Mouse (Mus musculus): ENCODE results near the gene Ost4. TPM values are rescaled to one million over a fixed set of nuclear protein-coding genes. Genes with fewer than 3 reads are reported as not detected.

The Ost4 gene
- polyA plus RNA-seq, 1 experiment from 2014 or later, result 215 TPM

GRCm38 (mm10) chr5:30919831-30920614 lies 12.4 kb upstream of the Ost4 start:
- 71% methylated on average over 11 of the region's 11 CpGs for WGBS
- Histone ChIP-seq H3K4me2 (ENCODE audit: low read length) (no peak overlapping the region), H3K9me3 (replicated peaks; ENCODE audit: control insufficient read depth, low read length, poor library complexity, severe bottlenecking) (no peaks in the 10 kb centered on the region), H3K27ac (ENCODE audit: low read length) (peak overlapping the region; percentile 33; the same call in 1 of the 2 replicates), H3K4me1 (ENCODE audit: control insufficient read depth, insufficient read depth, low read length) (peaks cover 15% of the 10 kb centered on the region), H3K27me3 (ENCODE audit: control insufficient read depth, insufficient read depth, low read depth, low read length) (no peaks in the 10 kb centered on the region), H3K4me3 (ENCODE audit: low read depth, low read length) (no peak overlapping the region), H3K36me3 (ENCODE audit: control insufficient read depth, insufficient read depth, low read length) (no peaks in the 10 kb centered on the region), H3K9ac (ENCODE audit: low read depth, low read length) (no peak overlapping the region)
- ATAC-seq, result no peak

GRCm38 (mm10) chr5:30918691-30919090 lies 11.1 kb upstream of the Ost4 start:
- Histone ChIP-seq H3K27ac (ENCODE audit: low read length) (no peak overlapping the region), H3K4me2 (ENCODE audit: low read length) (no peak overlapping the region), H3K4me1 (ENCODE audit: control insufficient read depth, insufficient read depth, low read length) (peaks cover 15% of the 10 kb centered on the region), H3K27me3 (ENCODE audit: control insufficient read depth, insufficient read depth, low read depth, low read length) (no peaks in the 10 kb centered on the region), H3K9ac (ENCODE audit: low read depth, low read length) (0 out of 2 replicates have a peak overlapping the region, but pooled peaks have one; percentile 14), H3K4me3 (ENCODE audit: low read depth, low read length) (no peak overlapping the region), H3K9me3 (replicated peaks; ENCODE audit: control insufficient read depth, low read length, poor library complexity, severe bottlenecking) (no peaks in the 10 kb centered on the region), H3K36me3 (ENCODE audit: control insufficient read depth, insufficient read depth, low read length) (no peaks in the 10 kb centered on the region)
- ATAC-seq, result no peak
- 88% methylated on average over 8 of the region's 8 CpGs for WGBS

DNA sequence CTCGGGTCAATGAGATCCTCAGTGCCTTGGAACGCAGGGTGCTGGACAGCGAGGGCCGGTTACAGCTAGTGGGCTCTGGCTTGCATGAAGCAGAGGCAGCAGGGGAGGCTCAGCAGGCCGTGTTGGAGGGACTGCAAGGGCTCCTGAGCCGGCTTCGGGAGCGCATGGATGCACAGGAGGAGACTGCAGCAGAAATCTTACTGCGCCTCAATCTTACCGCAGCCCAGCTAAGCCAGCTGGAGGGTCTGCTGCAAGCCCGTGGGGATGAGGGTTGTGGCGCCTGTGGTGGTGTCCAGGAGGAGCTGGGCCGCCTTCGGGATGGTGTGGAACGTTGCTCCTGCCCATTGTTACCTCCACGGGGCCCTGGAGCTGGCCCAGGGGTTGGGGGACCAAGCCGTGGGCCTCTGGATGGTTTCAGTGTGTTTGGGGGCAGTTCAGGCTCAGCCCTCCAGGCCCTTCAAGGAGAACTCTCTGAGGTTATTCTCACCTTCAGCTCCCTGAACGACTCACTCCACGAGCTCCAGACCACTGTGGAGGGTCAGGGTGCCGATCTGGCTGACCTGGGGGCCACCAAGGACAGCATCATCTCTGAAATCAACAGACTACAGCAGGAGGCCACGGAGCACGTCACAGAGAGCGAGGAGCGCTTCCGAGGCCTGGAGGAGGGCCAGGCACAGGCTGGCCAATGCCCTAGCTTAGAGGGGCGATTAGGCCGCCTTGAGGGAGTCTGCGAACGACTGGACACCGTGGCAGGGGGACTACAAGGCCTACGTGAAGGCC lies 10.5 kb upstream of the Ost4 start:
- WGBS, result 84% methylated on average over 31 of the region's 31 CpGs
- Histone ChIP-seq H3K4me3 (ENCODE audit: low read depth, low read length) (no peak overlapping the region), H3K9me3 (replicated peaks; ENCODE audit: control insufficient read depth, low read length, poor library complexity, severe bottlenecking) (no peaks in the 10 kb centered on the region), H3K9ac (ENCODE audit: low read depth, low read length) (0 out of 2 replicates have a peak overlapping the region, but pooled peaks have one; percentile 14), H3K27ac (ENCODE audit: low read length) (no peak overlapping the region), H3K27me3 (ENCODE audit: control insufficient read depth, insufficient read depth, low read depth, low read length) (no peaks in the 10 kb centered on the region), H3K4me1 (ENCODE audit: control insufficient read depth, insufficient read depth, low read length) (peaks cover 15% of the 10 kb centered on the region), H3K4me2 (ENCODE audit: low read length) (no peak overlapping the region), H3K36me3 (ENCODE audit: control insufficient read depth, insufficient read depth, low read length) (no peaks in the 10 kb centered on the region)
- no peak for ATAC-seq

DNA sequence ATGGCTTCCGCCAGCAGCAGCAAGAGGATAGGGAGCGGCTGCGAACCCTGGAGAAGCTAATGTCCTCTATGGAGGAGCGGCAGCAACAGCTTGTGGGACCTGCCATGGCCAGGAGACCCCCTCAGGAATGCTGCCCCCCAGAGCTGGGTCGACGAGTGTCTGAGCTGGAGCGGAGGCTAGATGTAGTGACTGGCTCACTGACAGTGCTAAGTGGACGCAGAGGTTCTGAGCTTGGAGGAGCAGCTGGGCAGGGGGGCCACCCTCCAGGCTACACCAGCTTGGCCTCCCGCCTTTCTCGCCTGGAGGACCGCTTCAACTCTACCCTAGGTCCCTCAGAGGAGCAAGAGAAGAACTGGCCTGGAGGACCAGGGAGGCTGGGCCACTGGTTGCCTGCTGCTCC lies 9.8 kb upstream of the Ost4 start:
- Histone ChIP-seq H3K27me3 (ENCODE audit: control insufficient read depth, insufficient read depth, low read depth, low read length) (no peaks in the 10 kb centered on the region), H3K27ac (ENCODE audit: low read length) (no peak overlapping the region), H3K4me1 (ENCODE audit: control insufficient read depth, insufficient read depth, low read length) (peaks cover 10% of the 10 kb centered on the region), H3K4me2 (ENCODE audit: low read length) (no peak overlapping the region), H3K9ac (ENCODE audit: low read depth, low read length) (peak overlapping the region; percentile 30; the same call in 1 of the 2 replicates), H3K9me3 (replicated peaks; ENCODE audit: control insufficient read depth, low read length, poor library complexity, severe bottlenecking) (no peaks in the 10 kb centered on the region), H3K4me3 (ENCODE audit: low read depth, low read length) (no peak overlapping the region), H3K36me3 (ENCODE audit: control insufficient read depth, insufficient read depth, low read length) (no peaks in the 10 kb centered on the region)
- 94% methylated on average over 11 of the region's 11 CpGs for WGBS
- ATAC-seq, result no peak

DNA sequence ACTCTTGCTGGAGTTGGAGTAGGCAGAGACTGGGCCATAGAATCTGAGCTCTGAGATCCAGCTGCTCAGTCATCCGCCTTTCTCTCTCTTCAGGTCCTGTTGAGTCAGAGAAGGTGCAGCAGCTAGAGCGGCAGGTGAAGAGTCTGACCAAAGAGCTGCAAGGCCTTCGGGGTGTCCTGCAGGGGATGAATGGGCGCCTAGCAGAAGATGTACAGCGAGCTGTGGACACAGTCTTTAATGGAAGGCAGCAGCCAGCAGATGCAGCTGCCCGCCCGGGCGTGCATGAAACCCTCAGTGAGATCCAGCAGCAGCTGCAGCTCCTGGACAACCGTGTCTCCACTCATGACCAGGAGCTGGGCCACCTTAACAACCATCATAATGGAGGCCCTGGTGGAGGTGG lies 9.3 kb upstream of the Ost4 start:
- WGBS, result 94% methylated on average over 9 of the region's 9 CpGs

GRCm38 (mm10) chr5:30915974-30916433 lies 8.4 kb upstream of the Ost4 start:
- ATAC-seq, result peak; percentile 88
- 4% methylated on average over 7 of the region's 7 CpGs for WGBS
- no peaks in the 10 kb centered on the region for H3K9me3 ChIP-seq (replicated peaks; ENCODE audit: control insufficient read depth, low read length, poor library complexity, severe bottlenecking)
- no peak overlapping the region for H3K9ac ChIP-seq (ENCODE audit: low read depth, low read length)
- peak overlapping the region; percentile 28 for H3K4me2 ChIP-seq (ENCODE audit: low read length)
- peak overlapping the region; percentile 25; the same call in 1 of the 2 replicates for H3K27ac ChIP-seq (ENCODE audit: low read length)
- no peaks in the 10 kb centered on the region for H3K36me3 ChIP-seq (ENCODE audit: control insufficient read depth, insufficient read depth, low read length)
- peaks cover 4% of the 10 kb centered on the region for H3K4me1 ChIP-seq (ENCODE audit: control insufficient read depth, insufficient read depth, low read length)
- H3K27me3 ChIP-seq (ENCODE audit: control insufficient read depth, insufficient read depth, low read depth, low read length), result no peaks in the 10 kb centered on the region
- no peak overlapping the region for H3K4me3 ChIP-seq (ENCODE audit: low read depth, low read length)

More for the DNA sequence above, 9.3 kb upstream of the Ost4 start:
- ATAC-seq, result no peak
- Histone ChIP-seq H3K9me3 (replicated peaks; ENCODE audit: control insufficient read depth, low read length, poor library complexity, severe bottlenecking) (no peaks in the 10 kb centered on the region), H3K4me3 (ENCODE audit: low read depth, low read length) (no peak overlapping the region), H3K27ac (ENCODE audit: low read length) (no peak overlapping the region), H3K4me1 (ENCODE audit: control insufficient read depth, insufficient read depth, low read length) (peaks cover 5% of the 10 kb centered on the region), H3K36me3 (ENCODE audit: control insufficient read depth, insufficient read depth, low read length) (no peaks in the 10 kb centered on the region), H3K9ac (ENCODE audit: low read depth, low read length) (peak overlapping the region; percentile 30; the same call in 1 of the 2 replicates), H3K4me2 (ENCODE audit: low read length) (no peak overlapping the region), H3K27me3 (ENCODE audit: control insufficient read depth, insufficient read depth, low read depth, low read length) (no peaks in the 10 kb centered on the region)

- Histone ChIP-seq H3K4me1 (ENCODE audit: control insufficient read depth, insufficient read depth, low read length) (peaks cover 4% of the 10 kb centered on the region), H3K9me3 (replicated peaks; ENCODE audit: control insufficient read depth, low read length, poor library complexity, severe bottlenecking) (no peaks in the 10 kb centered on the region), H3K4me3 (ENCODE audit: low read depth, low read length) (no peak overlapping the region), H3K27ac (ENCODE audit: low read length) (no peak overlapping the region), H3K36me3 (ENCODE audit: control insufficient read depth, insufficient read depth, low read length) (no peaks in the 10 kb centered on the region), H3K4me2 (ENCODE audit: low read length) (no peak overlapping the region), H3K27me3 (ENCODE audit: control insufficient read depth, insufficient read depth, low read depth, low read length) (no peaks in the 10 kb centered on the region), H3K9ac (ENCODE audit: low read depth, low read length) (0 out of 2 replicates have a peak overlapping the region, but pooled peaks have one; percentile 40)
- peak; percentile 40 for ATAC-seq
- 65% methylated on average over 9 of the region's 9 CpGs for WGBS
Measured at GRCm38 (mm10) chr5:30915456-30915855, 7.9 kb upstream of the Ost4 start.

DNA sequence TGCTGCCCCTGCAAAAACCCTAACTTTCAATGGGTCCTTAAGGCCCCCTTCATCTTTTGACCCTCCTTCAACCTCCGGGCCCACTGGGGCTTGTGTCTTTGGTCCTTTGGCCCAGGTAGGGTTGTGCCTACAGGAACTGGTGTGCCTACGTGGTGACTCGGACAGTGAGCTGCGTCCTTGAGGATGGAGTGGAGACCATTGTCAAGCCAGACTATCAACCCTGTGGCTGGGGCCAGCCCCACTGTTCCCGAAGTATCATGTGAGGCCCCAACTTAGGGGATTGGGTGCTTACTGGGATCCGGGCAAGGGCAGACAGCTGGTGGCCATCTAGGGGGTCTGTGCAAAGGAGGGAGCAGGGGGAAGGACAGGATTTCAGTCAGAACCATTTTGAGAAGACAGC lies 7.3 kb upstream of the Ost4 start:
- Histone ChIP-seq H3K9ac (ENCODE audit: low read depth, low read length) (no peak overlapping the region), H3K4me3 (ENCODE audit: low read depth, low read length) (no peak overlapping the region), H3K27ac (ENCODE audit: low read length) (no peak overlapping the region), H3K36me3 (ENCODE audit: control insufficient read depth, insufficient read depth, low read length) (no peaks in the 10 kb centered on the region), H3K4me2 (ENCODE audit: low read length) (no peak overlapping the region), H3K9me3 (replicated peaks; ENCODE audit: control insufficient read depth, low read length, poor library complexity, severe bottlenecking) (no peaks in the 10 kb centered on the region), H3K4me1 (ENCODE audit: control insufficient read depth, insufficient read depth, low read length) (peaks cover 4% of the 10 kb centered on the region), H3K27me3 (ENCODE audit: control insufficient read depth, insufficient read depth, low read depth, low read length) (no peaks in the 10 kb centered on the region)
- ATAC-seq, result no peak
- WGBS, result 85% methylated on average over 6 of the region's 6 CpGs
